Mouse (Mus musculus) kidney, embryonic 14.5 days (tissue): ENCODE measurements around the gene Hs1bp3. TPM values are rescaled to one million over a fixed set of nuclear protein-coding genes. Genes with fewer than 3 reads are reported as not detected.
A peak's percentile ranks its signal among the peaks of the same experiment; 100 is the strongest.

Source experiments
- ATAC-seq: fragments of 200-750 bp; cut with Nextera tagmentation; 2 replicates; pipeline ENCODE4 v1.8.0; 2017; ENCODE audit warnings: moderate number of reproducible peaks, mild to moderate bottlenecking, moderate TSS enrichment, moderate library complexity; ENCODE audit not compliant: low FRiP score, low TSS enrichment
- H3K27ac ChIP-seq: fragments of 300-500 bp; sonication (generic); 2 replicates; pipeline ENCODE4 v1.5.1; 2014; ENCODE audit warnings: low read depth, mild to moderate bottlenecking, low read length, moderate library complexity, mixed read lengths
- H3K27me3 ChIP-seq: fragments of 300-500 bp; sonication (generic); 2 replicates; pipeline ENCODE4 v1.6.1; 2014; ENCODE audit warnings: mild to moderate bottlenecking, low read length; ENCODE audit not compliant: control insufficient read depth, insufficient read depth
- H3K36me3 ChIP-seq: fragments of 300-500 bp; sonication (generic); 2 replicates; pipeline ENCODE4 v1.6.1; 2014; ENCODE audit warnings: low read length, mixed read lengths; ENCODE audit not compliant: control insufficient read depth, insufficient read depth
- H3K4me1 ChIP-seq: fragments of 300-500 bp; sonication (generic); 2 replicates; pipeline ENCODE4 v1.6.1; 2014; ENCODE audit warnings: low read length, mixed read lengths; ENCODE audit not compliant: control insufficient read depth, insufficient read depth
- H3K4me2 ChIP-seq: fragments of 300-500 bp; sonication (generic); replicated peaks from 2 replicates; pipeline ENCODE4 v1.6.1; 2014; ENCODE audit warnings: low read depth, mild to moderate bottlenecking, low read length
- H3K4me3 ChIP-seq: fragments of 300-500 bp; sonication (generic); 2 replicates; pipeline ENCODE4 v1.5.1; 2014; ENCODE audit warnings: mild to moderate bottlenecking, low read length
- H3K9ac ChIP-seq: fragments of 300-500 bp; sonication (generic); 2 replicates; pipeline ENCODE4 v1.6.1; 2014; ENCODE audit warnings: low read depth, mild to moderate bottlenecking, low read length, moderate library complexity
- H3K9me3 ChIP-seq: fragments of 300-500 bp; sonication (generic); 2 replicates; pipeline ENCODE4 v1.6.1; 2016; ENCODE audit warnings: low read length; ENCODE audit not compliant: control insufficient read depth
- WGBS: fragments of 180-500 bp; shearing (Covaris S2); extraction: QIAGEN DNeasy Blood & Tissue Kit; methylation state at CpG from one replicate; pipeline ENCODE4 v1.1.7; 2014; 5-methylcytosine and 5-hydroxymethylcytosine counted together
- polyA plus RNA-seq: library from polyadenylated mRNA; unstranded; fragments of >200 nt; fragmentation: Nextera tagmentation; extraction: Ambion mirVana; gene quantifications from 2 replicates; pipeline ENCODE4 v1.2.1, GENCODE M21; 2014

The Hs1bp3 gene
- polyA plus RNA-seq, 1 experiment from 2014 or later = 11.6 TPM

GRCm38 (mm10) chr12:8316541-8316940 is 3.3 kb downstream of the Hs1bp3 start:
- no peak overlapping the region for H3K4me2 ChIP-seq
- no peak overlapping the region for H3K27ac ChIP-seq
- WGBS = 93% methylated on average over 5 of the region's 5 CpGs
- H3K27me3 ChIP-seq = no peaks in the 10 kb centered on the region
- no peak overlapping the region for H3K4me3 ChIP-seq
- H3K36me3 ChIP-seq = peaks cover 19% of the 10 kb centered on the region
- H3K9me3 ChIP-seq = no peaks in the 10 kb centered on the region
- ATAC-seq = no peak
- H3K9ac ChIP-seq = no peak overlapping the region
- peaks cover 4% of the 10 kb centered on the region; the same call in 1 of the 2 replicates for H3K4me1 ChIP-seq

GRCm38 (mm10) chr12:8320084-8320713 is 7.0 kb downstream of the Hs1bp3 start:
- Histone ChIP-seq H3K27ac (no peak overlapping the region), H3K27me3 (no peaks in the 10 kb centered on the region), H3K4me3 (no peak overlapping the region), H3K9me3 (no peaks in the 10 kb centered on the region), H3K9ac (no peak overlapping the region), H3K4me1 (no peaks in the 10 kb centered on the region), H3K4me2 (no peak overlapping the region), H3K36me3 (peaks cover 19% of the 10 kb centered on the region)
- WGBS = 44% methylated on average over 5 of the region's 5 CpGs
- peak; percentile 20; the same call in 1 of the 2 replicates for ATAC-seq

GRCm38 (mm10) chr12:8321506-8321905 is 8.3 kb downstream of the Hs1bp3 start:
- WGBS = 89% methylated on average over 10 of the region's 10 CpGs

GRCm38 (mm10) chr12:8324086-8324485 is 10.9 kb downstream of the Hs1bp3 start:
- no peak overlapping the region for H3K4me2 ChIP-seq
- no peak overlapping the region for H3K27ac ChIP-seq
- 92% methylated on average over 10 of the region's 10 CpGs for WGBS
- no peak overlapping the region for H3K4me3 ChIP-seq
- H3K4me1 ChIP-seq = no peaks in the 10 kb centered on the region
- no peak for ATAC-seq
- peaks cover 7% of the 10 kb centered on the region; the same call in 1 of the 2 replicates for H3K36me3 ChIP-seq
- no peaks in the 10 kb centered on the region for H3K27me3 ChIP-seq
- H3K9ac ChIP-seq = no peak overlapping the region
- no peaks in the 10 kb centered on the region for H3K9me3 ChIP-seq

More at GRCm38 (mm10) chr12:8321506-8321905, 8.3 kb downstream of the Hs1bp3 start:
- Histone ChIP-seq H3K4me2 (no peak overlapping the region), H3K4me3 (no peak overlapping the region), H3K9me3 (no peaks in the 10 kb centered on the region), H3K4me1 (no peaks in the 10 kb centered on the region), H3K27me3 (no peaks in the 10 kb centered on the region), H3K9ac (no peak overlapping the region), H3K36me3 (peaks cover 19% of the 10 kb centered on the region), H3K27ac (no peak overlapping the region)
- ATAC-seq = no peak

GRCm38 (mm10) chr12:8325245-8325942 is 12.2 kb downstream of the Hs1bp3 start:
- Histone ChIP-seq H3K4me1 (no peaks in the 10 kb centered on the region), H3K27ac (no peak overlapping the region), H3K27me3 (no peaks in the 10 kb centered on the region), H3K4me2 (no peak overlapping the region), H3K9me3 (no peaks in the 10 kb centered on the region), H3K4me3 (no peak overlapping the region), H3K9ac (no peak overlapping the region), H3K36me3 (peaks cover 5% of the 10 kb centered on the region; the same call in 1 of the 2 replicates)
- no peak for ATAC-seq
- 87% methylated on average over 13 of the region's 13 CpGs for WGBS

- peaks cover 3% of the 10 kb centered on the region; the same call in 1 of the 2 replicates for H3K36me3 ChIP-seq
- peaks cover under 1% of the 10 kb centered on the region; the same call in 1 of the 2 replicates for H3K4me1 ChIP-seq
- H3K9ac ChIP-seq = no peak overlapping the region
- ATAC-seq = no peak
- H3K4me3 ChIP-seq = no peak overlapping the region
- H3K4me2 ChIP-seq = no peak overlapping the region
- 94% methylated on average over 17 of the region's 17 CpGs for whole genome bisulfite sequencing
- no peaks in the 10 kb centered on the region for H3K27me3 ChIP-seq
- no peak overlapping the region for H3K27ac ChIP-seq
- no peaks in the 10 kb centered on the region for H3K9me3 ChIP-seq
Observed at GRCm38 (mm10) chr12:8325943-8326522, 12.8 kb downstream of the Hs1bp3 start.

GRCm38 (mm10) chr12:8326825-8327674 is 13.8 kb downstream of the Hs1bp3 start:
- no peak overlapping the region for H3K4me3 ChIP-seq
- WGBS = 40% methylated on average over 17 of the region's 17 CpGs
- H3K9me3 ChIP-seq = no peaks in the 10 kb centered on the region
- peaks cover 8% of the 10 kb centered on the region for H3K4me1 ChIP-seq
- H3K27me3 ChIP-seq = no peaks in the 10 kb centered on the region
- no peak overlapping the region for H3K4me2 ChIP-seq
- peak; percentile 86 for ATAC-seq
- H3K9ac ChIP-seq = no peak overlapping the region
- H3K27ac ChIP-seq = no peak overlapping the region
- 0 out of 2 replicates have a peak, but pooled peaks cover 2% of the 10 kb centered on the region for H3K36me3 ChIP-seq

GRCm38 (mm10) chr12:8327675-8328053 is 14.4 kb downstream of the Hs1bp3 start:
- Histone ChIP-seq H3K9ac (no peak overlapping the region), H3K4me2 (no peak overlapping the region), H3K9me3 (no peaks in the 10 kb centered on the region), H3K27me3 (no peaks in the 10 kb centered on the region), H3K27ac (no peak overlapping the region), H3K36me3 (0 out of 2 replicates have a peak, but pooled peaks cover 2% of the 10 kb centered on the region), H3K4me1 (peaks cover 12% of the 10 kb centered on the region), H3K4me3 (no peak overlapping the region)
- WGBS = 84% methylated on average over 1 of the region's 1 CpGs
- no peak for ATAC-seq
